Mouse (Mus musculus) cerebellum, postnatal 10 days (tissue): ENCODE data around the gene Tesk2.
A peak's percentile ranks its signal among the peaks of the same experiment; 100 is the strongest.
"Not testable (repeated sequence)": the region's sequence is repeated elsewhere in the genome, so short reads cannot be mapped to it uniquely, and the experiment has no call there.

ENCODE experiments used
- DNase-seq, 2 experiments: peaks; one replicate each; pipeline ENCODE4 v3.0.0; 2021; ENCODE audit warnings: mixed read lengths in 2 of 2

The Tesk2 gene

DNA sequence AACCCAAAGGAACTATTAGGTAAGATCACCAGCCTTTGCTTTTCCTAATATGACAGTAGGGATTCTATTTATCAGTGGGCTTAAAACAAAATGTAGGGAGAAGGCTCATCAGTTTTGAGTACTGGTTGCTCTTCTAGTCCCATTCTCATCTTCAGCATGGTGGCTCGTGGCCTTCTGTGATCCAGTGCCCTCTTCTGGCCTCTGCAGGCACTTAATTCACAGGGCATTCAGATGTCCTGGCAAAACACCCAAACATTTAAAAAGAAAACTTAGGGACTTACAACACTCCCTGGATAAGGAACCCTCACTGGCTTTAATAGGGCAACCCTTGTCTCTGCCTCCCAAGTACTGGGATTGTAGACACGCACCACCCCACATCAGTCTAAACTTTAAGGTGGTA, 73.5 kb downstream of the Tesk2 start:
- DNase-seq, result no peak

DNA sequence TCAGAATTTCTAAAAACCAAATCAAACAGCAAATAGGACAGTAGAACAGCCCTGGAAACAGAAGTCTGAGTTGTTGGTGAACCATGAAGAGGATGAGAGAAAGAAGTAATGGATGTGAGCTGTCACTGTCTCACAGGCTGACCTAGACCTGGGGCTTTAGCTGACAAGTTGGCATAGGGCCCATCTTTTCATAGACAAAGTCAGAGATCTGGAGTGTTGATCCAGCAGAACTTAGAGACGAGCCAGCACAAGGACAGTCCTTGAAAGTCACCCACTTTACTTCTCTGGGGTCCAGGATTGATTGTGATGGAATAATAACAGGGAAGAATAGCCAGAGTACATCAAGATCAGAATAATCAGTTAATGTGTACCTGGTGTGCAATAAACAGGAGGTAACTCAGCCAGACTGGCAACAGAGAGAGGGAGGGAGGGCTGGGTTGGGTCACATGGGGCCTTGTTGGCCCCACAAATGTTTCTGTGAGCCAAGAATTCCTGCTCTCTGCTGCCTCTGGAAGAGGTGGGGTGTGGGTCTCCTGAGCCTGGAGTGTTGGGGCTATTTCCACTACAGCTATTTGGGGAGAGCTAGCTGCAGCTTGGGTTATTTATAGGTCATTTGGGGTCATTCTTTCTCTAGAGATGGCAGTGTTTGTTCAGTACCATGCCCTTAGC, 75.8 kb downstream of the Tesk2 start:
- DNase-seq, result no peak

DNA sequence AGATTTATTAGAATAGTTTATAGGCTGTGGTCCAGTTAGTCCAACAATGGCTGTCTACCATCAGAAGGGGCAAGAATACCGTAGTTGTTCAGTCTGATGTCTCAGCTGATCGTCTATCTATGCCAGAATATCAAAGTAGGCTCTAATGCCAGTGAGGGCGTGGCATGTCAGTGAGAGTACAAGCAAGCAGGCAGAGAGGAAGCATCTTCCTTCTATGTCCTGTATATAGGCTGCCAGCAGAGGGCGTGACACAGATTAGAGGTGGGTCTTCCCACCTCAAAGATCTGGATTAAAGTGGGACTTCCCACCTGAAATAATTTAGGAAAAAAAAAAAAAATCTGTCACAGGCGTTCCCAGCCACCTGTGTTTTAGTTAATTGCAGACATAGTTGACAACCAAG, 79.2 kb downstream of the Tesk2 start:
- peak; percentile 47 to 53 for DNase-seq

DNA sequence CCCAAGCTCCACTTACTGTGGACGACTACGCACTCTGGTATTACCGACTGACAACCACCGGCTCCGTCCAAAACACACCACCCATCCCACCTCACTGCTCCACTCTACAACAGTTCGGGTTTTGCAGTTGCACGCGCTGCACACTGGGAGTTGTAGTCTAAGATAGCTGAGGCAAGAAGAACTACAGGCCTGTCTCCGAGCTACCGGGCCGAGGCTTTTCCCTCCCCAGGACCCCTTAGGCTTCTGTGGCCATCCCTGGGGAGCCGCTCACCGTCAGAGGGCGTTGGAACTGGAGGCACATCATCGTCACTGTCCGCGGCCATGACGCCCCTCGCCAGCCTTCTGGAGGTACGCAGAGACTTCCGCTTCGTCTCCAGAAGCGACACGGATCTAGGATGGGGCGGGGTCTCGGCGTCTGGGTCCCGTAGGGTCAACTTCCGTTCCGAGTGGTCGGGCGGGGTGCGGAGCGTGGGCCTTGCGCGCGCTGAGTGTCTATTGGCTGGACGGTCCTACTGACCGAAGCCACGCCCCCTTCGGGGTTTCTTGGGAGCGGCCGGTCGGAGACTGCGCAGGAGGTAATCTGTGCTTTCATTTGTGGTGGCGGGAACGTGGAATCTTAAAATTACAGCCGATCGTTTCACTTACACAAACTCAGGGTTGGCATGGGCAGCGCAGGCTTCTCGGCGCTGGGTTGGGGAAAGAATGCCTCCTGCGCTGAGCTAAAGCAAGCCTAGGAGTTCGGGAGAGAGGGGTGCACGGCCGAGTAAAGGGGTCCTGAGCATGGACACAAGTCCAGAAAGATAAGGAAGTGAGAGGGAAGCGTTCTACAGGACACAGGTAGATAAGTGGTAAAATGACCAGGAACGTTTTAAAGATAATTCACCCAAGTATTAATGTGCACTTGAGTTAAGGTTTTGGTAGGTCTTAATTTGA, 86.7 kb downstream of the Tesk2 start, which contains the start of the genes Toe1 and Mutyh:
Toe1 (minus strand) TSS at position 444 of the 933 bp plus-strand sequence.
Mutyh (plus strand) TSS at position 527 of the 933 bp plus-strand sequence.
- DNase-seq, result peak; percentile 97 to 98

DNA sequence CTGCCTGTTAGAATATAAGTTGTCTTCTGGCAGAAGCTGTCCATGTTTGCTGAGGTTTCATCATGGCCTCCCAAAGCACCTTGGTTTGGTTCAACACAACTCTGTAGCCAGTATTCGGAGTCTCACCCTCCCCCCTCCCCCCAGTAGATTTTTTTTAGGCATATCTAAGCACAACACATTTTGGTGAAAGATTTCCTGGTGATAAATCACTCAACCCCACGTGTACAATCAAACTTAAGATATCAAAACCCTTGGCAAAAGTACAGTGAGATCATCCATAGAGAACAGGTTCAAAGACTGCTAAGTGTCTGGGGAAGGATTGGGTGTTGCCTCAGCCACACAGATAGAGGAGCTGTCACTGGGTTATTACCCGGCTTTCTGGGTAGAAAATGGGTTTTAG, 90.3 kb downstream of the Tesk2 start:
- DNase-seq, result no peak

DNA sequence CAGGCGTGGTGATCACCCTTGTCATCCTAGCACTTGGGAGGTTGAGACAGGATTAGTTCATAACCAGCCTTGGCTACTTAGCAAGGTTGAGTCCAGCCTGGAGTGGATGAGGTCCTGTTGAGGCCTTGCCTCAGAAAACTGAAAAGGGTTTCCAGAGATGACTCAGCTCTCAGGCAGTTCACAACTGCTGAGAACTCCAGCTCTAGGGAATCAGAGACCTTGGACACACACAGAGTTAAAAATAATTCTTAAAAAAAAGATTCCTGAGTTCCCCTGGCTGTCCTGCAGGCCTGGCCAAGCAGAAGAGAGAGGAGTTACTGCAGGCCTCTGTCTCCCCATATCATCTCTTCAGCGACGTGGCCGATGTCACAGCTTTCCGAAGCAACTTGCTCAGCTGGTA, 94.5 kb downstream of the Tesk2 start:
- no peak for DNase-seq

DNA sequence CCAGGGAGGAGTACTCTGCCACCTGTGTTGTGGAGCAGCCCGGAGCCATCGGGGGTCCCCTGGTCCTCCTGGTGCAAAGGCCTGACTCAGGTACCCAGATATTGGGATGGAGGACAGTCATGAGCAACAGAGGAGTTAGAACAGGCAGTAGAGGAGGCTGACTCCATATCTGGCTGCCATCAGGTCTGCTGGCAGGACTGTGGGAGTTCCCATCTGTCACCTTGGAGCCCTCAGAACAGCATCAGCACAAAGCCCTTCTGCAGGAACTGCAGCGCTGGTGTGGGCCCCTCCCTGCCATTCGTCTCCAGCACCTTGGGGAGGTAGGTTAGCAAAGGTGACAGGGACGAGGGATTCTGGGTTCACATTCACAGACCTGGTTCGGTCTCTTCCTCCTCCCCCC, 96.7 kb downstream of the Tesk2 start:
- peak; percentile 76 to 82 for DNase-seq

DNA sequence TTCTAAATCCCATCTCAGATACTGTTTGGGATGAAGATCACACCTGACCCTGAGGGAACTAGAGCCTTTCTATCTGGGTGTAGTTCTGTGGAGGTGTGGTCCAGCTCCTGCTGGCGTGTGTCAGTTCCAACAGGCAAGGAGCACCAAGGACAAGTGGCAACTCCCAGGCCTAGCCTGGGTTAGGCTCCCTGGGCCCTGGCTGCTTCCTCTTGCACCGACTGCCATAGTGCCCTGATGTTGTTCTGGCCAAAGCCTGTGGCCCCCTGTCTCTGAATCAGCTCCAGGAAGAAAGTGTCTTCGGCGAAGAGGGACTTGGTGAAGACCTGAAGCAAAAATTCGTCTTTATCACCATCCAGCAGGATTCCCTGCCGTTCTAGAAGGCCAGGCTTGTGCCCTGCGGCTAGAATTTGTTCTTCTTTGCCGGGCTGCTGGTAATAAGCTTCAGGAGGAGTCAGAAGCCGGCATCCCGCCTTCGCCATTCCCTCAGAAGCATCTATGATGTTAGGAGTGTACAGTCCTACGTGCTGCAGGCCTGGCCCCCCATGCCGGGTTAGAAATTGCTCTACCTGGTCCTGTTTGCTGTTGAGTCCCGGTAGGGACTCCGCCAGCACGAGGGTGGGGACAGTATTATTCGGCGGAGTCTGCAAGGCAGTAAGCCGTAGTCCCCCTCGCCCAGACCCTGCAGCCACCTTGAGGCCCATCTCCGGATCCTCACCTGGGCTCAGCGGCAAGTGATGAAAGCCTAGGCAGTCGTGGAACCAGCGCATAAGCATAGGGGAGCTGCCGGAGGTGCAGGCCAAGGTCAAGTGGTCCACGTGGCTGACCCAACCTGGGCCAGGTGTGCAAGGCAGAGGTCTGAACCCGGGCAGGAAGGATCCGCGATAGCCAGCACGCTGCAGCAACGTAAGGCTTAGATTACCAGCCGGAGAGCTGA, 99.5 kb downstream of the Tesk2 start:
- DNase-seq, result no peak

DNA sequence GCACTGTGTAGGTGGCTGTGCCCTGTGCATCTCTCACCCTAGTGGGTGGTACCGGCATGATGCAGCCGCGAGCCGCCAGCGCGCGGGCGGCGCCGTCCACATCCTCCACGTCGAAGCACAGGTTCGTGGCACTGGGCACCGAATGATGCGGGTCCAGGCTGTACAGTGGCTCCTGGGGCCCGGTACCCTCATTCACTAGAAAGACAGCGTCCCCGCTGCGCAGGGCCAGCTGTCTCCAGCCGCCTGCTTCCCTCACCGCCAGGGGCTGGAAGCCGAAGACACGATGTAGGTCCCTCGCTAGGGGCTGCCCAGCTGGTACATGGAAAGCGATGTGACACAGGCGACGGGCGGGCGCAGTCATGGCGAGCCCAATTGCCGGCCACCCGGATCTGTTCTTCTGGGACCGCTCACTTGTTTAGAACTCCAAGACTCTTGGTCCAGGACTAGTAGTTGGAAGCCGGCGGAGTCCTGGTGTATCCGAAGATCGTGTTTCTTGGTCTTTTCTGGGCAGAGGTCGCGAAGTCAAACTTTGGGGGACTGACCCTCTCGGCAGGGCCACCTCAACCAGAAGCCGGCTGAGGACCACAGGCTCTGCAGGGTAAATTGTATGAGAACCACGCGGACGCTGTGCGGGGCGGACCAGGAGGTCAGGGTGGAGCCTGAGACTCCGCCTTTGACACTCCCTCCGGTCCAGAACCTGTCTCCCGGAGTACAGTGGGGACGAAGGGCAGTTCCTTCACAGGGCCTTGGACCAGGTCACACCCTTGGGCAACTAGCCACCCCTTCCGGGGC, 100.3 kb downstream of the Tesk2 start:
- DNase-seq, result peak; percentile 75

DNA sequence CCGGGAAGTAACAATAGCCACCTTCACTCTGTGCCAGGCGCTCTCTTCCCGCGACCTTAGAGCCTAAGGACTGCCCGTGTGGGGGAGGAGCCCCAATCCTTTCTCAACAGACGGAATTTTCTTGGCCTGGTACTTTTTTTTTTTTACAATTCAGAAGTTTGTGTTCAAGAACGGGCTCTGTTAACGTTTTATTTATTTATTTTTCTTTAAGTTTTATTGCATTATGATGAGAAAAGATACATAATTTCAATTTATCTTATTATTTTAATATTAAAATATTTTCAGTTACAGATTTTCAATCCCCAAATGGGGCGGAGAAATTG, 100.9 kb downstream of the Tesk2 start, which contains the start of gene Hpdl:
Hpdl (minus strand) TSS at position 14 of the 323 bp plus-strand sequence.
- DNase-seq, result no peak

DNA sequence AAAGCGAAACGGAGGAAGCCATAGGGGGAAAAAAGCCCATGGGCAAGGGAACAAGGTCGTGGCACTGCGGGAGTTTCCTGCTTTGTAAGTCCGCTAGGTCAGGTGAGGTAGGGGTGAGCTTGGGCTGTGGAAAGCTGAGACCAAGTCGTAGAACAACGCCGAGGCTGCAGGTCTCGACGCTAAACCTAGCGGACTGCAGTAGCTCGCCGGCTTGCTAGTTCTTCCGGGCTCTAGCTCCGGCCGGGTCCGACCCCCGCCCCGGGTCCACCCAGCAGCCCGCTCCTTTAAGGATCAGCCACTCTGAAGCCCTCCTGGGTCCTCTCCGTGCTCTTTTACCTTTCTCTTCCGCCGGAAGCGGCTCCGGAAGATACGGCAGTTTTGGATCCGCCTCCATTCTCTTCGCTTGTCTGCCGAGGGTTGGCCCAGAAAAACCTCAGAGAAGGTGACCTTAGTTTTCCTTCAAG, 103.8 kb downstream of the Tesk2 start:
- DNase-seq, result peak; percentile 82 to 86

DNA sequence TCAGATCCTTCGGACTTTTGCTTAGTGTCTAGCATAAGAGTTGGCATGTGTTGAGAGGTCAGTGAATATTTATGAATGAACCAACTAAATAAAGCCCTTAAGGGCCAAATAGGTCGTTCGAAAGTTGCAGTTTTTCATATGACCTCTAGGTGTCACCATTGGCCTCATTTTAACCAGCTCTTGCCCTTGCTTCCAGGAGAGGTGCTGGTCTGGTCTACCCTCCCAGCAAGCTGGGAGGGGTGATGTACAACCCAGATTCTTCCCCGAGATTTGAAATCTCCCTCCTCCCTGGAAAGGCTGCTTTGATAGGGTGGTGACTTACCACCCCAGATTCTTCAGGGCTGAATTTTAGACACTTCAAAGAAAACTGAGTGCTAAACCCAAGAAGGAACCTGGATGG, 107.1 kb downstream of the Tesk2 start:
- DNase-seq, result peak; percentile 58 to 70

DNA sequence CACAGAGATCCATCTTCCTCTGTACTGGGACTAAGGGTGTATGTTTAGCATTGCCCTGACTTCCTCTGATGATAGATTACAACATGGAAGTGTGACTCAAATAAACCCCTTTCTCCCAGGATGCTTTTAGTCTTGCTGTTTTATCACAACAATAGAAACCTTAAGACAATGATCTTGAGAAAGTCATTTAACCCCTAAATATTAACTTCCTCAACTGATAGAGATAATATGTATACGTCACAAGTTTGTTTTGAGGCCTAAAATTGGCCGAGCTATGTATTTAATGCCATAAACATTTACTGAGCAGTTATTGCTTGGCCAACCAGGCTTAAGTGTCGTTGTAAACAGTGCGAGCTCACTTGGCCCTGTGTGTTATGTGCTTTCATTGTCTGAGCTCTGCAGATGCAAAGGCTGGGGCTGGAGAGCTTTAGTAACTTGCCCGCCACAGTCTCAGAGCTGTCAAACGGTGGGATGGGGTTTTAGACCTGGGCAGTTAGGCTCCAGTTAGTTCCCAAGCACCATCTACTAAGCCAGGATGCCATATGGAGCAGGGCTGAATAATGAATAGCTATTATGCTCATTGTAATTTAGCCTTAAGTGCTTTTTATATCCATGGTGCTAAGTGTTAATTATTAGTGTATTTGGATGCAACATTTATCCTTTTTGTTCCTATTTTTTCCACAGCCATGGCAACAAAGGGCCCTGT, 108.8 kb downstream of the Tesk2 start:
- no peak for DNase-seq

DNA sequence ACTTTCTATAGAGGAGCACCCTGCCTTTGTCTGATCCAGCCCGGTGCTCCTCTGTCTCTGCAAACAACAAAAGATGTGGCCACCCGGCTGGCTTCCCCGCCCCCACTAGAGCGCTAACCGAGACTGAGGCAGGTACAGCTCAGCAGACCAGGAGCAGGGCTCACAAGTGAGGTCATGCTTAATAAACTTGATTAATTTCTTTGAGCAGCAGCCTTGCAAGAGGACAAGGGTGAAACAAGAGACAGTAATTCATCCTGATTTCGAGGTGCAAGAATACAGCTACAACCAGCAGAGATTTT, 109.3 kb downstream of the Tesk2 start:
- no peak for DNase-seq

DNA sequence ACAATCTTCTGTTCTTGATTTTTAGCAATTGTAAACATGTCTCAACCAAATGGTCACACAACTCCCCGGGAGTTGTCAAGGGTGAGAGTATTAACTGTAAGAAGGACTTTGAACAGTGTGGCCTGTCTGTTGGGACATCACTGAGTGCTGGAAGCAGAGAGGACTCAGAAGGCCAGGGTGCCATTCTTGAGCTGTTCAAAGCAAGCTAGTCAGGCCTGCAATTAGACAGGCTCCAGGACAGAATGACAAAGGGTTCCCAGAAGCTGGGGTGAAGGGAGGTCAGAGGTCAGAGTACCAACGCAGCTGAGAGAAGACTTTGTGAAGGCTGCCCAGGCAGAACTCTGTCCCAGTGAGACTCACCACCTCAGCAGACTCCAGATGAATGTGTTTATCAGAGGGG, 118.3 kb downstream of the Tesk2 start:
- no peak for DNase-seq

DNA sequence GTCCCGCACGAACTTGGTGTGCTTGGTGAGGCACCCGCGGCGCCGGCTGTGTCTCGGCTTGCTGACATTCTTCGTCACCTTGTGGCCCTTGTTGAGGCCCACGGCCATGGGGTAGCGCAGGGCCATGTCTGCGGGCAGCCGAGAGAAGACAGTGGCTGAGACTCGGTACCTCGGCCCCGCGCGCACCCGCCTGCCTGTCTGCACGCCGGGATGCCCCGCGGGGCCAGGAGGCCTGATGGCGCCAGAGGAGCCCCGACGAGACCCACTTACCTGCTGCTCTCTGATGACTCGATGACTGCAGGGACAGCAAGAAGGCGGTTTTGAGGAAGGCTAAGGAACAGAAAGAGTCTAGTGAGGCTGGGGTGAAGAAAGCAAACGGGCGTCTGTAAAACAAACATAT, 119.3 kb downstream of the Tesk2 start:
- DNase-seq, result not testable (repeated sequence)

DNA sequence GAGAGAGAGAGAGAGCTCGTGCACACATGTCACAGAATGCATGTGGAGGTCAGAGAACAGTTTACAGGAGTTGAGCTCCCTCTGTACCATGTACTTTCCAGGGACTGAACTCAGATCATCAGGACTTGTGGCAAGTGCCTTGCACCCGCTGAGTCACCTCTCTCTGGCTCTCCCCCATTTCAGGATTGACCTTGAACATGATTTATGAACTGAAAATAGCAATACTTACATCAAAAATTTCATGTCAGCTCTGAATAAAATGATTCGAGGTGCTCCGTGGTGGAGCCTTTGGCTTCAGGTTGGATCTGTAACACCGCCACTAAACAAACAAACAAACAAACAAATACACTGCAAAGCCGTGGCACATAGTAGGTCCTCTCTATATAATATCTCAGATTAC, 120.1 kb downstream of the Tesk2 start:
- no peak for DNase-seq

DNA sequence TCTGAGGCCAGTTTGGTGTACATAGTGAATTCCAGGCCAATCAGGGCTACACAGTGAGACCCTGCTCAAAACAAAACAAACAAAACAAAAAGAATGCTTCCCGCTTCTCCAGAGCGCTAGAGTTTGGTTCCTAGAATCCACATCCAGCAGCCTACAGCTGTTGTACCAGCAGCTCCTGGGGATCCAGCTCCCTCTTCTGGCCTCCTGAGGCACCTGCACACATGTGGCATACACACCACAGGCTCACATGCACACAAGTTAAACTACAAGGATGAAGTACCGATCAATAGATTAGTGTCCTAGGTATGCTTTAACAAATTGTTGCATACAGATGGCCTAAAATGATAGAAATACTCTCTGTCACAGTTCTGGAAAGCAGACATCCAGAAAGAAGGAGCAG, 123.6 kb downstream of the Tesk2 start:
- no peak for DNase-seq

DNA sequence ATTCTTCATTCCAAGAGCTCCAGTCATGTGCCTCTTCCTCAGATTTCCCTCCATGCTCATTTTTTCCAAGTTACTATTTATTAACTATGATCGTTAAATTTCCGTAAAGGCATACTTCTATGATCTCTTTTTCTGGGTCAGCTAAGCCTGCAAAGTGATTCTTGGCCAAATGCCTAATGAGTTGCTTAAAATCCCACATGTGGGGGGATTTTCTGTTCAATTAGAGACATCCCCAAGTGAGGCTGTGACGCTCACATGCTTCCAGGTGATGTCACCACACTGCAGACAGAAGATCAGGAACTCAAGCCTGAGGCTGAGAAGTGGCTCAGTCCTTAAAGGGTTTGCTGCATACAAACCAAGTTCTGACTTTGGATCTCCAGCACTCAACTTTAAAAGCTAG, 129.2 kb downstream of the Tesk2 start:
- peak in 1 of 2 experiments; percentile 16 for DNase-seq

DNA sequence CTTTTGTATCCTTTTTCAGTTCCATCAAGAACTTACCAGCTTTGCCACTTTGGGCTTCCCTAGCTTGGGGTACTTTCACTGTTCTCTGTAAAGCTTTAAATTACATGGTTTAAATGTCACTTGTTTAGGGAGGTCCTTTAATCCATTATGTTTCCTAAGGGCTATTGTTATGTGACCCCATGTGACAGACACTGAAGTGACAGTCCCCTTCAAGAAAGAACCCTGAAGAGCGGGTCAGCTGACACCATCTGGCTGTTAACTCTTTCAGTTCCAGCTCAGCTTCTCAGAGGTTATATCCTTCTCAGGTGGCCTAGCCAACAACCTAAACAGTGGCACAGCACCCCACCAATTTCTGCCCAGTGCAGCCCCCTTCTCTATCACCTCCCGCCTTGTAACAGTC, 133.5 kb downstream of the Tesk2 start:
- peak in 1 of 2 experiments; percentile 16 for DNase-seq
